Mouse (Mus musculus) bone marrow macrophage, adult 2 months (primary cell): Measurements from ENCODE around the gene Tbx10.
"Not testable (repeated sequence)": the region's sequence is repeated elsewhere in the genome, so short reads cannot be mapped to it uniquely, and the experiment has no call there.

Source experiments
- CTCF ChIP-seq: IDR thresholded peaks from 2 replicates; pipeline ENCODE4 v1.5.1; 2012; ENCODE audit warnings: low read depth, mild to moderate bottlenecking, low read length, moderate library complexity
- POLR2A ChIP-seq: IDR thresholded peaks from 2 replicates; pipeline ENCODE4 v1.6.1; 2012; ENCODE audit warnings: mild to moderate bottlenecking, low read depth, low read length, borderline replicate concordance

GRCm38 (mm10) chr19:4044109-4044508 is 51.6 kb downstream of the Tbx10 start:
- TF ChIP-seq CTCF, POLR2A: not testable (repeated sequence)
